Mouse (Mus musculus) stomach, embryonic 14.5 days (tissue): ENCODE results near the gene Morc4. TPM values are rescaled to one million over a fixed set of nuclear protein-coding genes. Genes with fewer than 3 reads are reported as not detected.

Experiments used
- ATAC-seq: fragments of 200-750 bp; cut with Nextera tagmentation; 2 replicates; pipeline ENCODE4 v1.8.0; 2017; ENCODE audit warnings: low read depth, moderate TSS enrichment; ENCODE audit not compliant: insufficient number of reproducible peaks, insufficient read depth, low FRiP score
- H3K27ac ChIP-seq: fragments of 300-500 bp; sonication (generic); 2 replicates; pipeline ENCODE4 v1.5.1; 2014; ENCODE audit warnings: mild to moderate bottlenecking, low read length, moderate library complexity, mixed read lengths
- H3K27me3 ChIP-seq: fragments of 300-500 bp; sonication (generic); 2 replicates; pipeline ENCODE4 v1.6.1; 2014; ENCODE audit warnings: low read length, control low read depth, mixed read lengths; ENCODE audit not compliant: control insufficient read depth, insufficient read depth
- H3K36me3 ChIP-seq: fragments of 300-500 bp; sonication (generic); 2 replicates; pipeline ENCODE4 v1.6.1; 2014; ENCODE audit warnings: mild to moderate bottlenecking, control low read depth, low read length, moderate library complexity, mixed read lengths; ENCODE audit not compliant: control insufficient read depth, insufficient read depth
- H3K4me1 ChIP-seq: fragments of 300-500 bp; sonication (generic); 2 replicates; pipeline ENCODE4 v1.6.1; 2014; ENCODE audit warnings: low read length, control low read depth, mixed read lengths; ENCODE audit not compliant: control insufficient read depth, insufficient read depth
- H3K4me2 ChIP-seq: fragments of 300-500 bp; sonication (generic); replicated peaks from 2 replicates; pipeline ENCODE4 v1.6.1; 2014; ENCODE audit warnings: low read depth, low read length, control low read depth
- H3K4me3 ChIP-seq: fragments of 300-500 bp; sonication (generic); 2 replicates; pipeline ENCODE4 v1.5.1; 2014; ENCODE audit warnings: low read depth, low read length, control low read depth
- H3K9ac ChIP-seq: fragments of 300-500 bp; sonication (generic); replicated peaks from 2 replicates; pipeline ENCODE4 v1.6.1; 2014; ENCODE audit warnings: low read depth, mild to moderate bottlenecking, control low read depth, low read length, moderate library complexity, mixed read lengths
- H3K9me3 ChIP-seq: fragments of 300-500 bp; sonication (generic); 2 replicates; pipeline ENCODE4 v1.6.1; 2016; ENCODE audit warnings: low read depth, low read length, control low read depth; ENCODE audit not compliant: control insufficient read depth
- WGBS: fragments of 180-500 bp; shearing (Covaris S2); extraction: QIAGEN DNeasy Blood & Tissue Kit; methylation state at CpG from one replicate; pipeline ENCODE4 v1.1.7; 2014; 5-methylcytosine and 5-hydroxymethylcytosine counted together
- polyA plus RNA-seq: library from polyadenylated mRNA; unstranded; fragments of >200 nt; fragmentation: Nextera tagmentation; extraction: Ambion mirVana; gene quantifications from 2 replicates; pipeline ENCODE4 v1.2.1, GENCODE M21; 2014

The Morc4 gene
- polyA plus RNA-seq, 1 experiment from 2014 or later = 17.2 TPM

GRCm38 (mm10) chrX:139814018-139814635, 57.4 kb downstream of the Morc4 start:
- H3K9ac ChIP-seq = no peak overlapping the region
- H3K27me3 ChIP-seq = no peaks in the 10 kb centered on the region
- H3K27ac ChIP-seq = no peak overlapping the region
- H3K4me2 ChIP-seq = no peak overlapping the region
- H3K36me3 ChIP-seq = no peaks in the 10 kb centered on the region
- 79% methylated on average over 8 of the region's 8 CpGs for WGBS
- ATAC-seq = no peak
- no peaks in the 10 kb centered on the region for H3K4me1 ChIP-seq
- H3K9me3 ChIP-seq = no peaks in the 10 kb centered on the region
- no peak overlapping the region for H3K4me3 ChIP-seq

GRCm38 (mm10) chrX:139813299-139814002, 58.0 kb downstream of the Morc4 start:
- no peak for ATAC-seq
- no peaks in the 10 kb centered on the region for H3K27me3 ChIP-seq
- H3K4me3 ChIP-seq = no peak overlapping the region
- H3K9me3 ChIP-seq = no peaks in the 10 kb centered on the region
- no peak overlapping the region for H3K27ac ChIP-seq
- no peak overlapping the region for H3K4me2 ChIP-seq
- no peaks in the 10 kb centered on the region for H3K4me1 ChIP-seq
- H3K9ac ChIP-seq = no peak overlapping the region
- H3K36me3 ChIP-seq = no peaks in the 10 kb centered on the region
- 75% methylated on average over 9 of the region's 9 CpGs for whole genome bisulfite sequencing

GRCm38 (mm10) chrX:139812636-139813298, 58.7 kb downstream of the Morc4 start:
- no peaks in the 10 kb centered on the region for H3K36me3 ChIP-seq
- ATAC-seq = no peak
- no peaks in the 10 kb centered on the region for H3K27me3 ChIP-seq
- 58% methylated on average over 3 of the region's 3 CpGs for WGBS
- no peak overlapping the region for H3K9ac ChIP-seq
- no peak overlapping the region for H3K4me3 ChIP-seq
- H3K4me1 ChIP-seq = no peaks in the 10 kb centered on the region
- no peaks in the 10 kb centered on the region for H3K9me3 ChIP-seq
- no peak overlapping the region for H3K4me2 ChIP-seq
- H3K27ac ChIP-seq = no peak overlapping the region

- H3K27ac ChIP-seq = no peak overlapping the region
- H3K4me1 ChIP-seq = no peaks in the 10 kb centered on the region
- H3K36me3 ChIP-seq = no peaks in the 10 kb centered on the region
- no peaks in the 10 kb centered on the region for H3K27me3 ChIP-seq
- H3K9ac ChIP-seq = no peak overlapping the region
- ATAC-seq = no peak
- no peak overlapping the region for H3K4me3 ChIP-seq
- H3K9me3 ChIP-seq = no peaks in the 10 kb centered on the region
- WGBS = 84% methylated on average over 10 of the region's 10 CpGs
- H3K4me2 ChIP-seq = no peak overlapping the region
These were observed 63.0 kb downstream of the Morc4 start for GRCm38 (mm10) chrX:139808501-139808900.

- H3K36me3 ChIP-seq = no peaks in the 10 kb centered on the region
- H3K9ac ChIP-seq = no peak overlapping the region
- no peak overlapping the region for H3K4me3 ChIP-seq
- no peak for ATAC-seq
- H3K4me1 ChIP-seq = no peaks in the 10 kb centered on the region
- no peaks in the 10 kb centered on the region for H3K9me3 ChIP-seq
- 48% methylated on average over 4 of the region's 4 CpGs for WGBS
- no peak overlapping the region for H3K27ac ChIP-seq
- H3K4me2 ChIP-seq = no peak overlapping the region
- no peaks in the 10 kb centered on the region for H3K27me3 ChIP-seq
These were observed 63.4 kb downstream of the Morc4 start for GRCm38 (mm10) chrX:139808085-139808484.

GRCm38 (mm10) chrX:139807391-139807790, 64.1 kb downstream of the Morc4 start:
- Histone ChIP-seq H3K4me1 (no peaks in the 10 kb centered on the region), H3K9me3 (no peaks in the 10 kb centered on the region), H3K27ac (no peak overlapping the region), H3K4me3 (no peak overlapping the region), H3K4me2 (no peak overlapping the region), H3K36me3 (no peaks in the 10 kb centered on the region), H3K27me3 (no peaks in the 10 kb centered on the region), H3K9ac (no peak overlapping the region)
- 76% methylated on average over 2 of the region's 2 CpGs for WGBS
- ATAC-seq = no peak

GRCm38 (mm10) chrX:139805918-139806317, 65.6 kb downstream of the Morc4 start:
- WGBS = 78% methylated on average over 4 of the region's 4 CpGs
- no peaks in the 10 kb centered on the region for H3K4me1 ChIP-seq
- ATAC-seq = no peak
- no peaks in the 10 kb centered on the region for H3K9me3 ChIP-seq
- H3K4me3 ChIP-seq = no peak overlapping the region
- no peak overlapping the region for H3K9ac ChIP-seq
- H3K4me2 ChIP-seq = no peak overlapping the region
- H3K27me3 ChIP-seq = no peaks in the 10 kb centered on the region
- no peaks in the 10 kb centered on the region for H3K36me3 ChIP-seq
- H3K27ac ChIP-seq = no peak overlapping the region

GRCm38 (mm10) chrX:139803028-139803427, 68.4 kb downstream of the Morc4 start:
- Histone ChIP-seq H3K4me2 (no peak overlapping the region), H3K36me3 (no peaks in the 10 kb centered on the region), H3K4me3 (no peak overlapping the region), H3K27ac (no peak overlapping the region), H3K4me1 (no peaks in the 10 kb centered on the region), H3K27me3 (no peaks in the 10 kb centered on the region), H3K9me3 (no peaks in the 10 kb centered on the region), H3K9ac (no peak overlapping the region)
- ATAC-seq = no peak
- 74% methylated on average over 2 of the region's 2 CpGs for WGBS
